Mouse (Mus musculus): ENCODE results near the gene Ankrd9. TPM values are rescaled to one million over a fixed set of nuclear protein-coding genes. Genes with fewer than 3 reads are reported as not detected.

Ankrd9 gene
- 3.7 TPM for total RNA-seq (2023)

DNA sequence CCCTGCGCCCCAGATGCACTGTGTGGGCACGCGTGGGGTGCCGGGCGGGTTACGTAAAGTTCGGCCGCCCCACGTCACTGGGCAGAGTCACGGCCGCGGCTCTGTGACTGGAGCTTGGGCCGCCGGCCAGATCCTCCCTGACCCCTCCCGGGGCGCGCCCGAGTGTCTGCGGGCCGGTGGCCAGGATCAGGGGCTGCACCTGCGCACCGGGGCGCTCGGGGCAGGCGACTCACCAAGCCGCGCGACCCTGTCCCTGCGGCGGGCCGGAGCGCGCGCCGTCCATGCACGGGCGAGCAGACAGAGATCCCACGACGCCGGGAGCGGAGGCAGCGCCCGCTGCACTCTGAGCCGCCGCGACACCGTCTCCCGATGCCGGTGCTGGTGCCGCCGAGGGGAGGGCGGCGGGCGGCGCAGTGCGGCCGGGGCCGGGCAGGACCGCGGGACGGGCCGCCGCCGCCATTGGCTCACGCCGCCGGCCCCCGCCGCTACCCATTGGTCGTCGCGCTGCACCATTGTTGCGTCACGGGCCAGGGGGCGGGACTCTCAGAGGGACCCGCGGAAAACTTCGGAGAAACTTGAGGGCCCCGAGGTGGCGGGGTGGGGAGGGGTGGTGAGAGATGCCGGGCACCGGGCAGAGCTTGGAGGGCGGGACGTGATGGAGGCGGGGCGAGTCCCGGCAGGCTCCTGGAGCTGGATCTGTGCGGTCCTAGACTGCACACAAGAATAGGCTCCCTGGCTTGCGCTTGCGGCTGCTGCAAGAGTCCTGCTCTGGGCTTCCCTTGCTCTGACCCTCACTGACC is at the start of gene Ankrd9:
Ankrd9 (minus strand) TSS at position 434 of the 800 bp plus-strand sequence.

Other genes with a start within 250 kb of the Ankrd9 start
- 75.5 TPM for gene Wdr20, start 241.1 kb downstream of the Ankrd9 start, total RNA-seq (2023)
- gene Mok, start 138.1 kb downstream of the Ankrd9 start, total RNA-seq (2023) = not detected
- gene Zfp839, start 128.8 kb downstream of the Ankrd9 start, total RNA-seq (2023) = 3.7 TPM
- gene Cinp, start 89.9 kb downstream of the Ankrd9 start, total RNA-seq (2023) = 28.0 TPM
- gene Tecpr2, start 89.8 kb downstream of the Ankrd9 start, total RNA-seq (2023) = 7.0 TPM
- 46.8 TPM for gene Rcor1, start 60.3 kb upstream of the Ankrd9 start, total RNA-seq (2023)
- 51.8 TPM for gene Traf3, start 187.3 kb upstream of the Ankrd9 start, total RNA-seq (2023)
- gene 4930595D18Rik, start 205.5 kb upstream of the Ankrd9 start, total RNA-seq (2023) = not detected

Data from CD8-positive naive resting alpha-beta T cell, adult 57 days (primary cell).